Mouse (Mus musculus) CD4-positive, CD25-positive, alpha-beta regulatory T cell, adult 2 months (primary cell): ENCODE data around the gene Gm12355.

Source experiments
- DNase-seq: peaks from one replicate; pipeline ENCODE4 v3.0.0-alpha.2; 2012; ENCODE audit warnings: low read depth, low spot score

Gene Gm12355

GRCm38 (mm10) chr11:98582030-98582388, 43.5 kb downstream of the Gm12355 start:
- DNase-seq = no peak

DNA sequence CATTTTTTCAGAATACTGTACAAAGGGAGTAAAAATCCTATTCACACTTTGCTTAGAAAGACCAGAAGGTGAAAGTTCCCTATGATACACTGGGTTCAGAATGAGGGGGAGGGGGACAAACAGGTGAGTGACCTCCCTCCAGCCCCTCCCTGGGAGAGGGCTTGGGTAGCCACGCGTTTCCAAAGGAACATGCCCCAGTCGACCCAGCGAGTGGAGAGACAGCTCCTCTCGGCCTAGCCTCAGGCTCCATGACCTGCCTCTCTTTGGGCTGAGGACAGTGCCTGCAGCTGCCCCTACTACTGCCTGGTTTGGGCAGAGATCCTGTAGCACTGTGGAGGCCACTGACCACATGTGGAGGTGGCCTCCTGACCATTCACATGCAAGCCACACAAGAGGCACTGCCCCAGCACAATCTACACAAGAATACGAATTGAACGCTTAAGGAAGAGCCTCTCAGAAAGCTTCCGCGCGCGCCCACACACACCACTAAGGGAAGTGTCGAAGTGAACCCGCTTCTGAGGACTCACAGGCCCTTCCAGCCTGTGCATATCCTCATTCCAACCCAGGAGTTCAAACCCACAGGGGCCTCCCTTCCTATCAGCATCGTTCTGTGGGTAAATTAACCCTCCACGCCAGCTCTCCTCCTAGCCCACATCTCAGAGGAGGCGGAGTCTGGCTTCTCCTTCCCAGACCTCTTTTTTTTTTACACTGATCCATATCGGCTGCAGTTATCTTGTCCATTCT, 44.0 kb downstream of the Gm12355 start:
- no peak for DNase-seq

DNA sequence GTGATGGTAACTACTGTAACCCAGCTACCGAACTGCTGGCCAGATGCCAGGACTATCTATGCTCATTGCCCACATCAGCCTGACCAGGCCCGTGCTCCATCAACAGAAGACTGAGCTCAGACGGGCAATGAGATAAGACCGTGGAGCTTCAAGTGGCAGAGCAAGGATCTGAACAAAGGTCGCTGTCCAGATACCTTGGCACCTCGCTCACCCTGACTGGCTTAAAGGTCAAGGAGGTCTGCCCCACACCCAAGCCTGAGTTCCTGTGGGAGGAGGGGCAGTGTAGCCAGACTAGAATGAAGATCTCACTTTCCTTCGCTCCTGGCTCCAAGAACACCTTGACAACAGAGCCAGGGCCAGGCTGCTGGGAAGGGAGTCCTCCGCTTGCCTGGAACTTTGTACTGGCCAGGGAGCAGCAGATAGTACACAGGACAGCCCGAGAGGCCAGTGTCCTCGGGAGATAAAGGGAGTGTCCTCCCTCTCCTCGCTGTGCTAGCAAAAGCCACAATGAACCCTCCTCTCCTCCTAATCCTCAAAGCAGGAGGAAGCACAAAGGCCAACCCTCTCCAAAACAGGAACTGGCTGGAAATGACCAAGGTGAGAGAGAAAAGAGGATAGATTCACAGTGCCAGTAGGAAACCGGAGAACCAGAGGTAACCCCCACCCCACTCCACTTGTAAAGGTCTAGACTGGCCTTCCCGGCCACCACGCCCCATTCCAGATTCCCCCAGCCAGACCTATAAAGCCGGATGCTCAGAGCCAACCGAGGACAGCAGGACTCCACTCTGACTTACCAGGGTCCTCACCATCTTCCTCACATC, 45.0 kb downstream of the Gm12355 start:
- no peak for DNase-seq

DNA sequence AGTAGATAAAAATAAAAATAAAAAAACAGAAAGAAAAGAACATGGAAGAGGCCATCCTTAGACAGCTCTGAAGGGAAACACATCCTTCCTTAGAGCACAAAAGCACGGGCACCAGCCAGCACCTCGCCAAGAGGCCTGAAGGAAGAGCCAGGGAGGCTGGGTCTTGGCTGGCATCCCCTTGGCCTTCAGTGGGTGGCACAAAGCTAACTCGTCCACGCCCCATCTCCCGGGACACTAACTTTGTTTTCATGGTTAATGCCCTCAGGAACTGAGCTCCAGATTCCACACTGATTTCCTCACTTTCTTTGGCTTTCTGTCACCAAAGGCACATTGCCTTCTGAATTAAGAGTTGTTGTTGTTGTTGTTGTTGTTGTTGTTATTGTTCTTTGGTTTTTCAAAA, 47.7 kb downstream of the Gm12355 start:
- no peak for DNase-seq
